Mouse (Mus musculus): ENCODE data around the gene Ush1c. TPM values are rescaled to one million over a fixed set of nuclear protein-coding genes. Genes with fewer than 3 reads are reported as not detected.
"Not testable (repeated sequence)": the region's sequence is repeated elsewhere in the genome, so short reads cannot be mapped to it uniquely, and the experiment has no call there.

Ush1c gene
- polyA plus RNA-seq, 1 experiment from 2014 or later = 1.8 TPM

DNA sequence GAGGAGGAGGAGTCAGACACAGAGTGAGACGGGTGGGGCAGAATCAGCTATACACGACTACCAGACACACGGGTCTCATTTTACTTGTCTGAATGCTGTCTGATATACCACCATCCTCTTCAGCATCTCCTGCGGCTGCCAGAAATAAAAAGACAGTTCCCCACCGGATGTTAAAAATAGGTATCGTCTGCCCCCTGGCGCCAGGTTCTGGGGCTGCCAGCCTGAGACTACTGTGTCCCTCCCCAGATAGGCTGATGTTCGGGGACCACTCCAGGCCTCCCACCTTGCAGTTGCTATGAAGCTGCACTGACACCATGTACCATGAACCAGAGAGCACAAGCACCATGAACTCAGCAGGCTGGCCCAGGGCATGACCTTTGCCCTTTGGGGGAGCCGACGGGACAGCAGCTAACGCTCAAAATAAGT, 34.2 kb downstream of the Ush1c start:
- no peak overlapping the region for H3K4me2 ChIP-seq (replicated peaks)
- no peak overlapping the region for H3K27ac ChIP-seq
- H3K9ac ChIP-seq (replicated peaks) = no peak overlapping the region
- no peaks in the 10 kb centered on the region for H3K36me3 ChIP-seq
- H3K4me1 ChIP-seq (replicated peaks) = peaks cover 16% of the 10 kb centered on the region; the same call in 1 of the 2 replicates
- 41% methylated on average over 11 of the region's 11 CpGs for WGBS
- no peak overlapping the region for H3K4me3 ChIP-seq (replicated peaks)
- no peaks in the 10 kb centered on the region for H3K9me3 ChIP-seq
- no peaks in the 10 kb centered on the region for H3K27me3 ChIP-seq
- 0 out of 2 replicates have a peak, but pooled peaks have one; percentile 27 for ATAC-seq

DNA sequence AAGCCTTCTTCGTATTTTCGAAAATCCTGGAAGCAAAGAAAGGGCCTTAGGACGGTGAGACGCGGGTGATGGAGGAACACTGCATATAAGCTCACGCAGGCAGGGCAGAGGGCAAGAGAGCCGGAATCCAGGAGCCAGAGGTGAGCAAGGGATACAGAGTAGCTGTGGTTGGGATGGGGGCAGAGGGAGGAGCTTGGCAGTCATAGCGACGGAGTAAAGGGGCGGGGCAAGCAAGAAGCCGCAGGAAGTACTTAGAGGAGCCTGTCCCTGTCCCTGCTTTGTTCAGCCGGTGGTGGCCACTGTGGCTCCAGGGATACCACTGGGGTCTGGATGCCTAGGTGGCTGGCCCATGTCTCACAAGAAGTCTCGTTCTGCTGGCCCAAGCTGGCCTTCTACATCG, 36.7 kb downstream of the Ush1c start:
- H3K27me3 ChIP-seq = no peaks in the 10 kb centered on the region
- 0 out of 2 replicates have a peak overlapping the region, but pooled peaks have one; percentile 29 for H3K4me2 ChIP-seq (replicated peaks)
- peak; percentile 64 for ATAC-seq
- H3K4me1 ChIP-seq (replicated peaks) = peaks cover 16% of the 10 kb centered on the region; the same call in 1 of the 2 replicates
- no peak overlapping the region for H3K27ac ChIP-seq
- no peaks in the 10 kb centered on the region for H3K9me3 ChIP-seq
- H3K4me3 ChIP-seq (replicated peaks) = no peak overlapping the region
- WGBS = 9% methylated on average over 14 of the region's 14 CpGs
- no peaks in the 10 kb centered on the region for H3K36me3 ChIP-seq
- H3K9ac ChIP-seq (replicated peaks) = no peak overlapping the region

- 70% methylated on average over 6 of the region's 6 CpGs for WGBS
- Histone ChIP-seq H3K4me1 (replicated peaks) (peaks cover 16% of the 10 kb centered on the region; the same call in 1 of the 2 replicates), H3K4me2 (replicated peaks) (no peak overlapping the region), H3K4me3 (replicated peaks) (no peak overlapping the region), H3K9me3 (no peaks in the 10 kb centered on the region), H3K9ac (replicated peaks) (no peak overlapping the region), H3K36me3 (no peaks in the 10 kb centered on the region), H3K27me3 (no peaks in the 10 kb centered on the region), H3K27ac (no peak overlapping the region)
- ATAC-seq = no peak
Observed at GRCm38 (mm10) chr7:46200021-46200420, 38.3 kb downstream of the Ush1c start.

- 89% methylated on average over 5 of the region's 5 CpGs for WGBS
- no peaks in the 10 kb centered on the region for H3K27me3 ChIP-seq
- H3K4me3 ChIP-seq (replicated peaks) = no peak overlapping the region
Observed at GRCm38 (mm10) chr7:46195356-46195755, 42.9 kb downstream of the Ush1c start.

GRCm38 (mm10) chr7:46184232-46184631, 54.1 kb downstream of the Ush1c start:
- Histone ChIP-seq H3K9me3 (no peaks in the 10 kb centered on the region), H3K36me3 (no peaks in the 10 kb centered on the region), H3K4me3 (replicated peaks) (no peak overlapping the region), H3K9ac (replicated peaks) (no peak overlapping the region), H3K27ac (no peak overlapping the region), H3K4me1 (replicated peaks) (peaks cover 9% of the 10 kb centered on the region), H3K4me2 (replicated peaks) (no peak overlapping the region), H3K27me3 (peaks cover 34% of the 10 kb centered on the region)
- ATAC-seq = no peak

More at GRCm38 (mm10) chr7:46195356-46195755, 42.9 kb downstream of the Ush1c start:
- Histone ChIP-seq H3K9me3 (no peaks in the 10 kb centered on the region), H3K36me3 (no peaks in the 10 kb centered on the region), H3K4me2 (replicated peaks) (no peak overlapping the region), H3K4me1 (replicated peaks) (0 out of 2 replicates have a peak, but pooled peaks cover 2% of the 10 kb centered on the region), H3K27ac (no peak overlapping the region), H3K9ac (replicated peaks) (no peak overlapping the region)
- no peak for ATAC-seq

GRCm38 (mm10) chr7:46181590-46181989, 56.7 kb downstream of the Ush1c start:
- Histone ChIP-seq H3K4me3 (replicated peaks) (no peak overlapping the region), H3K4me2 (replicated peaks) (no peak overlapping the region), H3K36me3 (no peaks in the 10 kb centered on the region), H3K9me3 (no peaks in the 10 kb centered on the region), H3K4me1 (replicated peaks) (peaks cover 10% of the 10 kb centered on the region), H3K9ac (replicated peaks) (no peak overlapping the region), H3K27ac (no peak overlapping the region), H3K27me3 (peaks cover 55% of the 10 kb centered on the region)
- peak; percentile 78 for ATAC-seq
- 3% methylated on average over 3 of the region's 3 CpGs for WGBS

- peak within 1 kb of the TSS; percentile 46 for H3K4me3 ChIP-seq (replicated peaks)
- no peaks in the 10 kb centered on the region for H3K9me3 ChIP-seq
- peak; percentile 57 for ATAC-seq
- H3K27ac ChIP-seq = no peak within 1 kb of the TSS
- H3K36me3 ChIP-seq = no peaks in the 10 kb centered on the region
- peaks cover 53% of the 10 kb centered on the region for H3K27me3 ChIP-seq
- peaks cover 10% of the 10 kb centered on the region for H3K4me1 ChIP-seq (replicated peaks)
- WGBS = 1% methylated on average over 63 of the region's 75 CpGs
- peak within 1 kb of the TSS; percentile 75 for H3K4me2 ChIP-seq (replicated peaks)
- H3K9ac ChIP-seq (replicated peaks) = peak within 1 kb of the TSS; percentile 43
Observed at GRCm38 (mm10) chr7:46179431-46180275, 58.6 kb downstream of the Ush1c start, which contains the start of gene Abcc8. TSS of gene Abcc8 (minus strand) at chr7:46180033.

DNA sequence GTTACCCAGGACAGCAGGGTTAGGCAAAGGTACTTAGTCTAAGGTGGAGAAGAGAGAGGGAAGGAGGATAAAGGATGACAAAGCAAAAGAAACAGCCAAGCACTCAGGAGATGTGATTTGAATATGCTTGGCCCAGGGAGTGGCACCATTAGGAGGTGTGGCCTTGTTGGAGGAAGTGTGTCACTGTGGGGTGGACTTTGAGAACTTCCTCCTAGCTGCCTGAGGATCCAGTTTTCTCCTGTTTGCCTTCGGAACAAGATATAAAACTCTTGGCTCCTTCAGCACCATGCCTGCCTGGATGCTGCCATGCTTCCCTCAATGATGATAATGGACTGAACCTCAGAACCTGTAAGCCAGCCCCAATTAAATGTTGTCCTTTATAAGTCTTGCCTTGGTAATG, 69.3 kb downstream of the Ush1c start:
- H3K27ac ChIP-seq; ATAC-seq; H3K36me3 ChIP-seq; H3K27me3 ChIP-seq; H3K4me3 ChIP-seq (replicated peaks); H3K9ac ChIP-seq (replicated peaks); H3K4me2 ChIP-seq (replicated peaks); H3K4me1 ChIP-seq (replicated peaks); H3K9me3 ChIP-seq: not testable (repeated sequence)
- 93% methylated on average over 1 of the region's 1 CpGs for WGBS

GRCm38 (mm10) chr7:46168402-46168801, 69.9 kb downstream of the Ush1c start:
- 90% methylated on average over 6 of the region's 6 CpGs for WGBS

DNA sequence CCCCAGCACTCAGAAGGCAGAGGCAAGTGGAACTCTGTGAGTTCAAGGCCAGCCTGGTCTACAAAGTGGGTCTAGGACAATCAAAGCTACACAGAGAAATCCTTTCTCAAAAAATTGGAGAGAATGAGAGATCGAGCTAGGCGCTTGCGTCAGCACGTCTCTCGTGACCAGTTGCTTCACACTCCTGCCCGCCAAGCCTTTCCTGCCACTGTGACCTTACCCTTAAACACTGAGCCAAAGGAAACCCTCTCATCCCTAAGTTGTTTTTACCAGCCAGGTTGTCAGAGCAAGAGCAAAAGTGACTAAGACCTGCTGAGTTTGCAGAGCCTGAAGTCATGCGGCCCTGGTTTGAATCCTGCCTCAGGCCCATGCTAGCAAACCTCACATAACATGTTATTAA, 70.4 kb downstream of the Ush1c start:
- H3K9me3 ChIP-seq = no peaks in the 10 kb centered on the region
- H3K4me2 ChIP-seq (replicated peaks) = no peak overlapping the region
- no peak overlapping the region for H3K27ac ChIP-seq
- no peaks in the 10 kb centered on the region for H3K27me3 ChIP-seq
- no peaks in the 10 kb centered on the region for H3K4me1 ChIP-seq (replicated peaks)
- no peak for ATAC-seq
- WGBS = 95% methylated on average over 7 of the region's 7 CpGs
- no peaks in the 10 kb centered on the region for H3K36me3 ChIP-seq
- H3K4me3 ChIP-seq (replicated peaks) = no peak overlapping the region
- H3K9ac ChIP-seq (replicated peaks) = no peak overlapping the region

More at GRCm38 (mm10) chr7:46168402-46168801, 69.9 kb downstream of the Ush1c start:
- no peak for ATAC-seq
- H3K9me3 ChIP-seq = no peaks in the 10 kb centered on the region
- no peaks in the 10 kb centered on the region for H3K27me3 ChIP-seq
- no peak overlapping the region for H3K27ac ChIP-seq
- H3K4me2 ChIP-seq (replicated peaks) = no peak overlapping the region
- no peak overlapping the region for H3K4me3 ChIP-seq (replicated peaks)
- H3K9ac ChIP-seq (replicated peaks) = no peak overlapping the region
- H3K36me3 ChIP-seq = no peaks in the 10 kb centered on the region
- no peaks in the 10 kb centered on the region for H3K4me1 ChIP-seq (replicated peaks)

DNA sequence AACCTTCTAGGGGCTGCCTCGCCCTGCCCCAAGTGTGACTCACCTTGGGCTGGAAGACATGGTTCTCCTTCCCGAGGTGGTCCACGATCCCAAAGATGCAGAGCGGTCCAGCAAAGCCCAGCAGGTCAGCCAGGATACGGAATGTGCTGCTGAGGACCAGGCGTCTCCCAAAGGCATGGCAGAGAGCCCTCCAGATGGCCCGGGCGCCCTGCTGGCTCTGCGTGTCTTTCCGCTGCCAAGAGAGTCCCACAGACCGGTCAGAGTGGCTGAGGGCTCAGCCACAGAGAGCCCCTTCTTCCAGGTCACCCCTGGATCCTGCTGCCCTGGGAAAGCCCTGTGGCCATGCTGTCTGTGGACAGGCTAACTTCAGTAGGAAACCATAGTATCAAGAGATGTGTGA, 72.4 kb downstream of the Ush1c start:
- H3K27me3 ChIP-seq = no peaks in the 10 kb centered on the region
- no peak overlapping the region for H3K9ac ChIP-seq (replicated peaks)
- ATAC-seq = no peak
- no peak overlapping the region for H3K27ac ChIP-seq
- H3K4me2 ChIP-seq (replicated peaks) = no peak overlapping the region
- H3K4me1 ChIP-seq (replicated peaks) = peaks cover 4% of the 10 kb centered on the region; the same call in 1 of the 2 replicates
- no peak overlapping the region for H3K4me3 ChIP-seq (replicated peaks)
- H3K36me3 ChIP-seq = no peaks in the 10 kb centered on the region
- 94% methylated on average over 11 of the region's 11 CpGs for WGBS
- H3K9me3 ChIP-seq = no peaks in the 10 kb centered on the region

DNA sequence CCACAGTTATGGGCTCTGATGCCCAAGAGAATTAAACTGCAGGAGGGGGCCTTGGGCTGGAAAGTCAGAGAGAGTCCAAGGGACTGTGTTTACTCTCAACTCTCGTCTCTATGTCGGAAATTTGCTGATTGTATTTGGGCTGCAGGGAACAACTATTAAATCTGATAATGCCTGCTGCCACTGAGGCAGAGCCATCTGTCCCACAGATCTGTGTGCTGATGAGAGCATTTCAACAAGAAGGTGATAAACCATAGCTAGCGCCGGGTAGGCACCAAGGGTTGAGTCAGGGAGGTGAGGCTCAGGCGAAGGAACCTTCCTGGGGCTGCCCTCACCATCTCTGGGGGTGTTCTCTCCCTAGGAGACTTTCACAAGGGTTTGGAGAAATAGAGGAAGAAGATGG, 75.6 kb downstream of the Ush1c start:
- Histone ChIP-seq H3K4me3 (replicated peaks) (no peak overlapping the region), H3K4me2 (replicated peaks) (no peak overlapping the region), H3K9ac (replicated peaks) (no peak overlapping the region), H3K4me1 (replicated peaks) (peaks cover 13% of the 10 kb centered on the region; the same call in 1 of the 2 replicates), H3K27ac (no peak overlapping the region), H3K9me3 (no peaks in the 10 kb centered on the region), H3K36me3 (no peaks in the 10 kb centered on the region), H3K27me3 (no peaks in the 10 kb centered on the region)
- WGBS = 82% methylated on average over 5 of the region's 5 CpGs
- ATAC-seq = no peak
